In the genomic region with DNA sequence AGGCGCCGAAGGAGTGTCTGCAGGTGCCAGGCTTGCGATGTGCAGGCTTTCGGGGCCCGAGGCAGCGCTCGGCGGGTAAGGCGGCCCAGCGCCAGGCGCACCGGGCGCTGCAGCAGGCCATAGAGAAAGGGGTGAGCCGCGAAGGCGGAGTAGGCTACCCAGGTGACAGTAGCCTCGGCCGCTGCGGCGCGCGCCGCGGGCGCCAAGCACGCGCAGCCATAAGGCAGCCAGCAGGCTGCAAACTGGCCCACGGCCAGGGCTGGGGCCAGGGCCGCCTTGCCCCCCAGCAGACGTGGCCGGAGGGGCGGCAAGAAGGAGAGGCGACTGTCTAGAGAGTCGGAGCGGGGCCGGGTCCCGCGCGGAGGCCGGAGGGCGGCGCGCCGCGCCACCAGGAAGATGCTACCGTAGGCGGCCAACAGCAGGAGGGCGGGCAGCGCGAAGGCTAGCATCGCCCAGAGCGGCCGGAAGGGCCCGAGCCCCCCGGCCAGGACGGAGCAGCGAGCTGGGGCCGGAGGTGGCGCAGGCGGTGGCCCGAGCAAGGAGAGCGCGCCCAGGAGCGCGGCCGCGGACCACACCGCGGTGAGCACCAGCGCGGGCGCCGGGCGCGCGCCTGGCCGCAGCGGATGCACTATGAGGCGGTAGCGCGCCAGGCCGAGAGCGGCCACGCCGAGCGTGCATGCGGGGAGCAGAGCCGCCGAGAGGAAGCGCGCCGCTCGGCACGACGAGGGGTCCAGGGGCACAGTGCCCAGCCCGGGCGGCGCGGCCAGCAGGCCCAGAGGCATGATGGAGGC, we compare ENCODE assay signal across 7 mouse cellular contexts. TPM values are rescaled to one million over a fixed set of nuclear protein-coding genes. Genes with fewer than 3 reads are reported as not detected.
DNase-seq lines count a peak whose midpoint lies in the region; ATAC-seq lines count a peak whose summit lies in the region.

No protein-coding gene starts in this region.

- H3K9ac ChIP-seq in heart, embryonic 16.5 days (ENCODE audit: low read length) = peak overlapping the region; percentile 81
- H3K9ac ChIP-seq in lung, embryonic 15.5 days = peak overlapping the region; percentile 46

- H3K4me1 ChIP-seq in heart, embryonic 16.5 days (ENCODE audit: control insufficient read depth, insufficient read depth, low read length) = peaks cover 10% of the 10 kb centered on the region
- peaks cover 12% of the 10 kb centered on the region for H3K4me1 ChIP-seq in lung, embryonic 15.5 days

- H3K4me2 ChIP-seq in heart, embryonic 16.5 days (ENCODE audit: low read depth, low read length) = peak overlapping the region; percentile 87
- H3K4me2 ChIP-seq in lung, embryonic 15.5 days = peak overlapping the region; percentile 85

- H3K27me3 ChIP-seq in heart, embryonic 16.5 days (ENCODE audit: control insufficient read depth, insufficient read depth, low read length) = peaks cover 6% of the 10 kb centered on the region; the same call in 1 of the 2 replicates
- 0 out of 2 replicates have a peak, but pooled peaks cover 7% of the 10 kb centered on the region for H3K27me3 ChIP-seq in lung, embryonic 15.5 days

- H3K36me3 ChIP-seq in heart, embryonic 16.5 days (ENCODE audit: control insufficient read depth, insufficient read depth) = peaks cover 27% of the 10 kb centered on the region
- H3K36me3 ChIP-seq in lung, embryonic 15.5 days = peaks cover 30% of the 10 kb centered on the region

- peak; percentile 46 for DNase-seq in CD4-positive, CD25-positive, alpha-beta regulatory T cell, adult 2 months (ENCODE audit: low read depth, low spot score)
- DNase-seq in R1 (ENCODE audit: low read depth, low spot score) = peak; percentile 66
- DNase-seq in embryo, embryonic 11 days = peak; percentile 91
- peak; percentile 76 to 87 for DNase-seq in kidney, postnatal 4 days
- peak; percentile 77 for DNase-seq in retina, embryonic 14.5 days (ENCODE audit: low spot score)

- 2% methylated on average over 96 of the region's 99 CpGs for WGBS in heart, embryonic 16.5 days
- 3% methylated on average over 99 of the region's 99 CpGs for WGBS in lung, embryonic 15.5 days

- peak; percentile 60 for ATAC-seq in heart, embryonic 16.5 days (replicated peaks; ENCODE audit: extremely low read depth, insufficient read depth, low FRiP score)
- peak; percentile 58 for ATAC-seq in lung, embryonic 15.5 days (ENCODE audit: borderline replicate concordance, extremely low read depth, low FRiP score, low TSS enrichment)

- no peaks in the 10 kb centered on the region for H3K9me3 ChIP-seq in heart, embryonic 16.5 days (replicated peaks; ENCODE audit: control insufficient read depth, low read length)
- H3K9me3 ChIP-seq in lung, embryonic 15.5 days = no peaks in the 10 kb centered on the region

- no peak overlapping the region for H3K27ac ChIP-seq in heart, embryonic 16.5 days (ENCODE audit: low read length)
- no peak overlapping the region for H3K27ac ChIP-seq in lung, embryonic 15.5 days

- H3K4me3 ChIP-seq in heart, embryonic 16.5 days (ENCODE audit: low read length) = peak overlapping the region; percentile 71
- H3K4me3 ChIP-seq in lung, embryonic 15.5 days = peak overlapping the region; percentile 45

RNA-seq across cellular contexts. Expression of gene Gpr62, which starts 0.8 kb away (rescaled TPM):
- polyA plus RNA-seq in heart, embryonic 16.5 days (2015; fragmentation: Nextera tagmentation; extraction: Ambion mirVana) = 0.13 and 0.16 TPM in 2 replicates
- 0.07 and 0.20 TPM in 2 replicates for polyA plus RNA-seq in lung, embryonic 15.5 days (2015; fragmentation: Nextera tagmentation; extraction: Ambion mirVana)

RNA-seq across cellular contexts. Expression of gene Rrp9, which starts 10.8 kb away (rescaled TPM):
- 29.6 and 31.8 TPM in 2 replicates for polyA plus RNA-seq in heart, embryonic 16.5 days (2015; fragmentation: Nextera tagmentation; extraction: Ambion mirVana)
- 48.7 and 50.7 TPM in 2 replicates for polyA plus RNA-seq in lung, embryonic 15.5 days (2015; fragmentation: Nextera tagmentation; extraction: Ambion mirVana)

RNA-seq across cellular contexts. Expression of gene Parp3, which starts 11.8 kb away (rescaled TPM):
- 3.1 and 4.0 TPM in 2 replicates for polyA plus RNA-seq in heart, embryonic 16.5 days (2015; fragmentation: Nextera tagmentation; extraction: Ambion mirVana)
- 3.2 and 3.5 TPM in 2 replicates for polyA plus RNA-seq in lung, embryonic 15.5 days (2015; fragmentation: Nextera tagmentation; extraction: Ambion mirVana)

RNA-seq across cellular contexts. Expression of gene Pcbp4, which starts 11.9 kb away (rescaled TPM):
- polyA plus RNA-seq in heart, embryonic 16.5 days (2015; fragmentation: Nextera tagmentation; extraction: Ambion mirVana) = 64.8 and 69.9 TPM in 2 replicates
- polyA plus RNA-seq in lung, embryonic 15.5 days (2015; fragmentation: Nextera tagmentation; extraction: Ambion mirVana) = 80.6 and 87.8 TPM in 2 replicates

RNA-seq across cellular contexts. Expression of gene Abhd14a, which starts 17.5 kb away (rescaled TPM):
- polyA plus RNA-seq in heart, embryonic 16.5 days (2015; fragmentation: Nextera tagmentation; extraction: Ambion mirVana) = 60.5 and 61.0 TPM in 2 replicates
- 52.5 and 53.2 TPM in 2 replicates for polyA plus RNA-seq in lung, embryonic 15.5 days (2015; fragmentation: Nextera tagmentation; extraction: Ambion mirVana)
